Mouse (Mus musculus) heart, adult 2 months (tissue): ENCODE results near the gene Slc5a11. TPM values are rescaled to one million over a fixed set of nuclear protein-coding genes. Genes with fewer than 3 reads are reported as not detected.

Source experiments
- DNase-seq, 2 experiments: peaks; one replicate each; pipeline ENCODE4 v3.0.0; 2021
- H3K27ac ChIP-seq: fragments of 200-600 bp; 2 replicates; pipeline ENCODE4 v1.8.1; 2022
- H3K27me3 ChIP-seq: fragments of 200-500 bp; 2 replicates; pipeline ENCODE4 v1.6.1; 2012; ENCODE audit warnings: mild to moderate bottlenecking, low read length, inconsistent platforms, mixed read lengths; ENCODE audit not compliant: control insufficient read depth, insufficient read depth
- H3K36me3 ChIP-seq: fragments of 200-500 bp; 2 replicates; pipeline ENCODE4 v1.6.1; 2012; ENCODE audit warnings: low read length, inconsistent platforms; ENCODE audit not compliant: control insufficient read depth, insufficient read depth
- H3K4me1 ChIP-seq: fragments of 200-500 bp; 2 replicates; pipeline ENCODE4 v1.6.1; 2011; ENCODE audit warnings: low read length; ENCODE audit not compliant: control insufficient read depth, insufficient read depth
- H3K4me3 ChIP-seq: fragments of 200-600 bp; 2 replicates; pipeline ENCODE4 v1.8.1; 2022
- H3K79me2 ChIP-seq: fragments of 200-500 bp; replicated peaks from 2 replicates; pipeline ENCODE4 v1.6.1; 2012; ENCODE audit warnings: mild to moderate bottlenecking, inconsistent platforms, low read length, moderate library complexity, mixed read lengths; ENCODE audit not compliant: control insufficient read depth, insufficient read depth
- H3K9ac ChIP-seq: fragments of 200-500 bp; 2 replicates; pipeline ENCODE4 v1.6.1; 2012; ENCODE audit warnings: low read depth, mild to moderate bottlenecking, control low read depth, inconsistent platforms, low read length, mixed read lengths
- CTCF ChIP-seq: fragments of 200-600 bp; IDR thresholded peaks from 2 replicates; pipeline ENCODE4 v1.8.1; 2022; ENCODE audit warnings: antibody characterized with exemption, mild to moderate bottlenecking, moderate library complexity
- EP300 ChIP-seq: fragments of 200-500 bp; IDR thresholded peaks from 2 replicates; pipeline ENCODE4 v1.6.1; 2011; ENCODE audit warnings: low read depth, low read length, control low read depth; ENCODE audit not compliant: insufficient read depth
- POLR2A ChIP-seq: fragments of 200-500 bp; IDR thresholded peaks from 2 replicates; pipeline ENCODE4 v1.6.1; 2011; ENCODE audit warnings: mild to moderate bottlenecking, low read depth, low read length, control low read depth; ENCODE audit not compliant: insufficient read depth
- WGBS: fragments of 180-500 bp; shearing (Covaris S2); methylation state at CpG from one replicate; pipeline ENCODE4 v1.1.7; 2018; 5-methylcytosine and 5-hydroxymethylcytosine counted together
- intact Hi-C: fragments of 180-260 bp; cut with DNase I; formaldehyde crosslinking; loops from one replicate; pipeline ENCODE4 v1.15.1; 2025
- polyA plus RNA-seq: library from polyadenylated mRNA; depleted of rRNA; stranded (reverse); fragments of >200 nt; gene quantifications from 2 replicates; pipeline ENCODE4 v1.2.3, GENCODE M21; 2012
- total RNA-seq, 2 experiments: library from RNA; stranded (reverse); gene quantifications; 2 replicates each; pipeline ENCODE4 v1.2.3; 2021

The Slc5a11 gene
- total and polyA plus RNA-seq, 3 experiments: 0.10 TPM; not detected in 2

- H3K27me3 ChIP-seq: no peaks in the 10 kb centered on the region
- 27% methylated on average over 3 of the region's 3 CpGs for WGBS
- DNase-seq: peak; percentile 34 to 57
- intact Hi-C loops: no loop called here
- 0 out of 2 replicates have a peak, but pooled peaks have one; percentile 59 for TF ChIP-seq EP300
- no peak for TF ChIP-seq CTCF
- no peaks in the 10 kb centered on the region for H3K79me2 ChIP-seq
- H3K4me1 ChIP-seq: no peaks in the 10 kb centered on the region
- no peak overlapping the region for H3K9ac ChIP-seq
- no peak overlapping the region for H3K4me3 ChIP-seq
- no peaks in the 10 kb centered on the region for H3K36me3 ChIP-seq
- no peak overlapping the region for H3K27ac ChIP-seq
Measured at GRCm38 (mm10) chr7:123298225-123298624, 83.6 kb downstream of the Slc5a11 start.

- H3K4me1 ChIP-seq: no peaks in the 10 kb centered on the region
- H3K27me3 ChIP-seq: no peaks in the 10 kb centered on the region
- TF ChIP-seq EP300: no peak
- TF ChIP-seq POLR2A: no peak
- TF ChIP-seq CTCF: no peak
- no peak overlapping the region for H3K4me3 ChIP-seq
- DNase-seq: no peak
- H3K27ac ChIP-seq: no peak overlapping the region
- H3K79me2 ChIP-seq: no peaks in the 10 kb centered on the region
- 67% methylated on average over 3 of the region's 3 CpGs for WGBS
- no peaks in the 10 kb centered on the region for H3K36me3 ChIP-seq
- H3K9ac ChIP-seq: no peak overlapping the region
- intact Hi-C loops: no loop called here
Measured at GRCm38 (mm10) chr7:123300258-123300657, 85.7 kb downstream of the Slc5a11 start.

GRCm38 (mm10) chr7:123305397-123305796 is 90.8 kb downstream of the Slc5a11 start:
- TF ChIP-seq EP300: no peak
- TF ChIP-seq POLR2A: no peak
- no peak for TF ChIP-seq CTCF
- DNase-seq: no peak
- WGBS: 88% methylated on average over 2 of the region's 2 CpGs
- Histone ChIP-seq H3K79me2 (no peaks in the 10 kb centered on the region), H3K36me3 (no peaks in the 10 kb centered on the region), H3K4me1 (no peaks in the 10 kb centered on the region), H3K9ac (no peak overlapping the region), H3K27me3 (no peaks in the 10 kb centered on the region), H3K27ac (no peak overlapping the region), H3K4me3 (no peak overlapping the region)
- intact Hi-C loops: no loop called here

- Histone ChIP-seq H3K9ac (no peak overlapping the region), H3K79me2 (no peaks in the 10 kb centered on the region), H3K27ac (no peak overlapping the region), H3K27me3 (no peaks in the 10 kb centered on the region), H3K36me3 (no peaks in the 10 kb centered on the region), H3K4me3 (no peak overlapping the region), H3K4me1 (no peaks in the 10 kb centered on the region)
- TF ChIP-seq POLR2A (no peak), EP300 (no peak), CTCF (no peak)
- DNase-seq: no peak
- 95% methylated on average over 8 of the region's 8 CpGs for WGBS
- intact Hi-C loops: no loop called here
Measured at GRCm38 (mm10) chr7:123307236-123307635, 92.7 kb downstream of the Slc5a11 start.

- no peak overlapping the region for H3K4me3 ChIP-seq
- no peak for DNase-seq
- H3K79me2 ChIP-seq: no peaks in the 10 kb centered on the region
- intact Hi-C loops: no loop called here
- H3K27ac ChIP-seq: no peak overlapping the region
- no peaks in the 10 kb centered on the region for H3K4me1 ChIP-seq
- TF ChIP-seq POLR2A (no peak), EP300 (no peak), CTCF (no peak)
- WGBS: 97% methylated on average over 4 of the region's 4 CpGs
- no peak overlapping the region for H3K9ac ChIP-seq
- H3K27me3 ChIP-seq: no peaks in the 10 kb centered on the region
- no peaks in the 10 kb centered on the region for H3K36me3 ChIP-seq
Measured at GRCm38 (mm10) chr7:123307887-123308558, 93.4 kb downstream of the Slc5a11 start.

GRCm38 (mm10) chr7:123311836-123312235 is 97.3 kb downstream of the Slc5a11 start:
- TF ChIP-seq POLR2A: no peak
- TF ChIP-seq EP300: no peak
- TF ChIP-seq CTCF: no peak
- no peak for DNase-seq
- Histone ChIP-seq H3K79me2 (no peaks in the 10 kb centered on the region), H3K9ac (no peak overlapping the region), H3K27me3 (no peaks in the 10 kb centered on the region), H3K27ac (no peak overlapping the region), H3K4me1 (no peaks in the 10 kb centered on the region), H3K4me3 (no peak overlapping the region), H3K36me3 (no peaks in the 10 kb centered on the region)
- intact Hi-C loops: no loop called here
- 74% methylated on average over 5 of the region's 5 CpGs for WGBS

GRCm38 (mm10) chr7:123312738-123313137 is 98.2 kb downstream of the Slc5a11 start:
- 84% methylated on average over 3 of the region's 3 CpGs for WGBS
- no peak for DNase-seq
- no peak overlapping the region for H3K9ac ChIP-seq
- intact Hi-C loops: no loop called here
- H3K4me1 ChIP-seq: no peaks in the 10 kb centered on the region
- H3K27me3 ChIP-seq: no peaks in the 10 kb centered on the region
- TF ChIP-seq CTCF: no peak
- no peak for TF ChIP-seq POLR2A
- no peak for TF ChIP-seq EP300
- no peak overlapping the region for H3K4me3 ChIP-seq
- no peaks in the 10 kb centered on the region for H3K36me3 ChIP-seq
- no peaks in the 10 kb centered on the region for H3K79me2 ChIP-seq
- H3K27ac ChIP-seq: no peak overlapping the region
